ENCODE assay signal across 11 mouse cellular contexts in genomic region chr17:12451234-12451633, GRCm38 (mm10).
A peak's percentile ranks its signal among the peaks of the same experiment; 100 is the strongest.
DNase-seq lines count a peak whose midpoint lies in the region; ATAC-seq lines count a peak whose summit lies in the region.
"Had no signal": no experiment of that assay in that cellular context is flagged by ENCODE, and none has a peak within 500 bp of the region (broad histone marks: within the 10 kb centered on the region; RNA-seq: fewer than 3 reads in every experiment).

No protein-coding gene starts in this region.

- 0 out of 2 replicates have a peak, but pooled peaks have one; percentile 31 for ATAC-seq in frontal cortex, adult (ENCODE audit: low TSS enrichment)

- DNase-seq in frontal cortex, postnatal 10 days (ENCODE audit: low spot score in 2 of 2), result no peak
- DNase-seq in kidney, postnatal 14 days, result peak; percentile 12
- DNase-seq in kidney, postnatal 36 days, result no peak
- DNase-seq in A20 (ENCODE audit: low read depth, low spot score), result peak; percentile 10
- DNase-seq in embryo, embryonic 10.5 days (ENCODE audit: low spot score), result peak; percentile 47
- no peak for DNase-seq in thymus, postnatal 4 days
- no peak for DNase-seq in layer of hippocampus, adult 9-10 months (ENCODE audit: low spot score)
- DNase-seq: cerebellum, adult 9-10 months; kidney, adult 11 months; thymus, postnatal 14 days had no signal

Comparison
In these comparisons a context has a peak if more than half of its experiments do, and no peak if none do; other contexts are left out.
1. DNase-seq: peak in kidney, postnatal 14 days (single experiment), A20 (single experiment) and embryo, embryonic 10.5 days (single experiment); none in frontal cortex, postnatal 10 days (0 of 2), kidney, postnatal 36 days (0 of 2), thymus, postnatal 4 days (single experiment) and layer of hippocampus, adult 9-10 months (single experiment).